Mouse (Mus musculus): Measurements from ENCODE around the gene Ptprs.

DNA sequence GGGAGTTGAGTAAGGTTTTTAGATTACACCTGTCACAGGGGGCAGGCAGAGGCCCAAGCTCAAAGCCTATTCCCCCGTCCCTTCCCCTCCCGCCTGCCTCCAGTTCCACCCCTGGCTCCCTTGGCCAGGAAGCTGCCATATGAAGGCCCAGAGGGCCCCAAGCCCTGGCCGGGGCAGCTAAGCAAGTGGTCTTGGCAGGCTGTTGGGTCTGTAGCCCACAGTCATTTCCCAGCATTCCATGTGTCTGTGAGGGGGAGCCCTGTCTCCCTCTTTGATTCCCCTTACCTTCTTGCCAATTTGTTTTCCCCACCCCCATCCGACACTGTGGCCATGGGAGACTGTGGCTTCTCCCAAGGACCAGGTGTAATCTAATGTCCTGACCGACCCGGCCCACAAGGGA is 34.0 kb downstream of the Ptprs start:
- TF ChIP-seq CTCF (IDR thresholded peaks at IDR 0.05; ENCODE audit: low read depth), result no peak
- no peak for TF ChIP-seq EP300 (IDR thresholded peaks at IDR 0.05; ENCODE audit: low read depth)

All from heart, postnatal 0 days (tissue).